Mouse (Mus musculus) ES-E14 (cell line): ENCODE results near the gene Atxn7. TPM values are rescaled to one million over a fixed set of nuclear protein-coding genes. Genes with fewer than 3 reads are reported as not detected.

Experiments used
- DNase-seq: peaks from one replicate; pipeline ENCODE4 v3.0.0-alpha.2; 2013; ENCODE audit warnings: low read depth, low spot score
- H3K27ac ChIP-seq: 2 replicates; pipeline ENCODE4 v1.5.1; 2012; ENCODE audit warnings: low read depth, mild to moderate bottlenecking, low read length, moderate library complexity, mixed read lengths; ENCODE audit not compliant: poor library complexity, insufficient read depth, severe bottlenecking
- H3K36me3 ChIP-seq: 2 replicates; pipeline ENCODE4 v1.6.1; 2012; ENCODE audit warnings: mild to moderate bottlenecking, low read length, moderate library complexity, mixed read lengths; ENCODE audit not compliant: control insufficient read depth, poor library complexity, insufficient read depth, severe bottlenecking
- H3K4me1 ChIP-seq, 2 experiments: fragments of 150-350 bp in 1 of 2; sonication (generic) in 1 of 2; 2 replicates each; pipeline ENCODE4 v1.6.1; 2012; ENCODE audit warnings: low read length in 2 of 2, mild to moderate bottlenecking in 1 of 2, mixed read lengths in 1 of 2; ENCODE audit not compliant: control insufficient read depth in 2 of 2, insufficient read depth in 2 of 2, poor library complexity in 1 of 2
- H3K4me3 ChIP-seq, 2 experiments: fragments of 150-350 bp in 1 of 2; sonication (generic) in 1 of 2; 2 replicates each; pipeline ENCODE4 v1.5.1; 2012; ENCODE audit warnings: low read length in 2 of 2, low read depth in 1 of 2, mild to moderate bottlenecking in 1 of 2, mixed read lengths in 1 of 2; ENCODE audit not compliant: insufficient read depth in 1 of 2, poor library complexity in 1 of 2, severe bottlenecking in 1 of 2
- H3K9ac ChIP-seq: 2 replicates; pipeline ENCODE4 v1.6.1; 2012; ENCODE audit warnings: low read depth, mild to moderate bottlenecking, low read length, mixed read lengths; ENCODE audit not compliant: poor library complexity, insufficient read depth, severe bottlenecking
- H3K9me3 ChIP-seq: fragments of 150-350 bp; sonication (generic); 2 replicates; pipeline ENCODE4 v1.6.1; 2012; ENCODE audit warnings: low read depth, mild to moderate bottlenecking, low read length; ENCODE audit not compliant: control insufficient read depth, insufficient read depth
- CHD2 ChIP-seq: IDR thresholded peaks from 2 replicates; pipeline ENCODE4 v1.6.1; 2014; ENCODE audit warnings: mild to moderate bottlenecking, low read depth, low read length, inconsistent platforms
- HCFC1 ChIP-seq: IDR thresholded peaks from 2 replicates; pipeline ENCODE4 v1.6.1; 2012; ENCODE audit warnings: low read length, inconsistent platforms, borderline replicate concordance; ENCODE audit not compliant: insufficient read depth
- MAFK ChIP-seq: IDR thresholded peaks from 2 replicates; pipeline ENCODE4 v1.6.1; 2014; ENCODE audit warnings: mild to moderate bottlenecking, low read depth, low read length, inconsistent platforms; ENCODE audit not compliant: insufficient read depth
- ZC3H11A ChIP-seq: IDR thresholded peaks from 2 replicates; pipeline ENCODE4 v1.6.1; 2012; ENCODE audit warnings: low read depth, mild to moderate bottlenecking, inconsistent platforms, low read length, borderline replicate concordance
- ZNF384 ChIP-seq: IDR thresholded peaks from 2 replicates; pipeline ENCODE4 v1.6.1; 2012; ENCODE audit warnings: low read depth, low read length, inconsistent platforms
- in situ Hi-C, 2 experiments: fragments of 600-800 bp; cut with MboI; formaldehyde crosslinking; loops; one replicate each; pipeline ENCODE4 v1.15.1; 2025; ENCODE audit warnings: low sequenced_read_pairs in 2 of 2, inconsistent platforms in 1 of 2; ENCODE audit not compliant: unreplicated experiment in 2 of 2
- total RNA-seq: library from RNA; depleted of rRNA; stranded (reverse); fragments of 300-350 nt; gene quantifications from 2 replicates; pipeline ENCODE4 v1.2.3, GENCODE M21; 2012

The Atxn7 gene
- total RNA-seq, 1 experiment, result 2.9 TPM

DNA sequence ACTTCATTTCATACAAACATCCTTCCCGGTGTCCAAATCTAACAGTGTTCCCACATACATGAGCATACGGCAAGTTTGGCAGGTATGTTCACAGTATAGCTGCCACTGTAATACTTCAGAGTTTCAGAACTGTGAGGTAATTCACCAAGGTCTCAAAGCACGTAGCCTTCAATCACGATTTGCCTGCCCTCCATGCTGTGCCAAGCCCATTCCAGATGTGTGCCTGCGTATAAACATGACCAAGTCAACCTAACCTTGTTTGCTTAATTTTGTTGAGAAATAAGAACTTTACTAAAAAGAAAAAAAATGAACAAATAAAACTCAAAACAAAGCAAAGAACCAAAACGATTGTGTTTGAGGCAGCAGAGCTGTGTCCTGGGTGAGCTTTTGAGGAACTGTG is 60.0 kb downstream of the Atxn7 start:
- Histone ChIP-seq H3K36me3 (no peaks in the 10 kb centered on the region), H3K4me3 (no peak overlapping the region), H3K9me3 (no peaks in the 10 kb centered on the region), H3K27ac (no peak overlapping the region), H3K4me1 (no peaks in the 10 kb centered on the region), H3K9ac (no peak overlapping the region)
- in situ Hi-C loops, result no loop called here
- TF ChIP-seq ZNF384 (no peak), HCFC1 (no peak), ZC3H11A (no peak), CHD2 (no peak), MAFK (no peak)
- no peak for DNase-seq

DNA sequence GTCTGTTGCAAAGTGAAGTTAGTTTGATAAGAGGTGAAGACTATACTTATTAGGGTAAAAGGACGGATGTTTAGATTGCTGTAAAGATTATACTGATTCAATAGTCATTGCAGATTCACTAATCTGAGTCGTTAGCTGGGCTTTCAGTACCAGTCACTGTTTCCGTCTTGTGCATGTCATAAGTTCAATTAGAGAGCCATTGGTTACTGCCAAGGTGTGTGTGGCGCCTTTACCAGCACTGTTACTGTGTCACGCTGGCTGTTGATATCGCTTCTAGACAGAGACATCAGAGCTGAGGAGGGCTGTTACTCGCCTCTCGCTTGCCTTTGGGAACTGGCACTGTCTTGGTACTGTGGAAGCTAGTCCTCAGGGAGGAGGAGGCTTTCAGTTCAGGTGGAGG is 64.6 kb downstream of the Atxn7 start:
- DNase-seq, result no peak
- H3K9ac ChIP-seq, result no peak overlapping the region
- no peaks in the 10 kb centered on the region for H3K36me3 ChIP-seq
- no peaks in the 10 kb centered on the region for H3K9me3 ChIP-seq
- TF ChIP-seq ZC3H11A, result no peak
- no peak for TF ChIP-seq ZNF384
- TF ChIP-seq HCFC1, result no peak
- no peak for TF ChIP-seq MAFK
- no peak for TF ChIP-seq CHD2
- in situ Hi-C loops, result no loop called here
- no peak overlapping the region for H3K27ac ChIP-seq
- H3K4me1 ChIP-seq, result no peaks in the 10 kb centered on the region
- no peak overlapping the region for H3K4me3 ChIP-seq

DNA sequence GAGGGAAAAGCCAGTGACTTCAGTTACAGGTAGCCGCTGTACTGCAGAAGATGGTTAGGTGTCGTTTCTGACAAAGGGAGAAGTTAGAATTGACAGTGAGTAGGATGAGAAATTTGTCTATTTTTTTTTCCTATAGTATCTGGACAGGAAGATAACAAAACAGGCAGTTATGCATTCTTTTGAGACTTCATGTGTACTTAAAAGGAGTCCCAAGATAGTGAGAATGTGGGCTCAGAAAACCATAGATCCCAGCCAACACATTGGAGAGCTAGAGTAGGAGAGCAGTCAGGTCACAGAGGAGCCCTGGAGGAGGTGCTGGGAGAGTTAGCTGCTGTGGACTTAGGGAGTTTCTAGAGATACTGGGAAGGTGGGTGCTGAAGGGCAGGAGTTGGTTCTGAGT is 69.4 kb downstream of the Atxn7 start:
- DNase-seq, result no peak
- Histone ChIP-seq H3K27ac (0 out of 2 replicates have a peak overlapping the region, but pooled peaks have one; percentile 31), H3K4me1 (peaks cover 0 to 3% of the 10 kb centered on the region in 2 experiments; a peak in 1 of 4 replicates), H3K36me3 (no peaks in the 10 kb centered on the region), H3K4me3 (no peak overlapping the region), H3K9me3 (no peaks in the 10 kb centered on the region), H3K9ac (no peak overlapping the region)
- TF ChIP-seq HCFC1, result no peak
- no peak for TF ChIP-seq ZNF384
- TF ChIP-seq CHD2, result no peak
- TF ChIP-seq MAFK, result no peak
- no peak for TF ChIP-seq ZC3H11A
- in situ Hi-C loops, result no loop called here

DNA sequence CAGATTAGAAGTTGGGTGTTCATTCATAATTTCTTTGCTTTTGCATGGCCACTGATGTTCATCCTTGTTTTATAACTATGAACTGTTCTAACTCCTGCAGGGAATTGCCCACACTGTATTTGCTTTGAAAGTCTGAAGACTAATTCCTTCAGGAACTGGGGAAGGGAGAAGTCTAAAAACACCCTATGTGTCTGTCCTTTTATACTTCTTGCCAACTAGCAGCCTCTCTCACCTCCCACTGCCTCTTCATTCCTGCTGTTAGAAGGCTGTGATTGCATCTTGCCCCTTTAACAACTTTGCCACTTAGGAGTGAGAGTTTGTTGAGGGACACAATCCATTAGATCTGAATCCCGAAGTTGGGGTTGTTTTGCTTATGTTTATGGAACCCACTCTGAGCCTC is 71.6 kb downstream of the Atxn7 start:
- peaks cover 0 to 3% of the 10 kb centered on the region in 2 experiments; a peak in 2 of 4 replicates for H3K4me1 ChIP-seq
- H3K4me3 ChIP-seq, result no peak overlapping the region
- H3K9ac ChIP-seq, result no peak overlapping the region
- no peak overlapping the region for H3K27ac ChIP-seq
- H3K36me3 ChIP-seq, result no peaks in the 10 kb centered on the region
- TF ChIP-seq CHD2 (no peak), HCFC1 (no peak), MAFK (no peak), ZC3H11A (no peak), ZNF384 (no peak)
- no peaks in the 10 kb centered on the region for H3K9me3 ChIP-seq
- in situ Hi-C loops, result no loop called here
- DNase-seq, result no peak

DNA sequence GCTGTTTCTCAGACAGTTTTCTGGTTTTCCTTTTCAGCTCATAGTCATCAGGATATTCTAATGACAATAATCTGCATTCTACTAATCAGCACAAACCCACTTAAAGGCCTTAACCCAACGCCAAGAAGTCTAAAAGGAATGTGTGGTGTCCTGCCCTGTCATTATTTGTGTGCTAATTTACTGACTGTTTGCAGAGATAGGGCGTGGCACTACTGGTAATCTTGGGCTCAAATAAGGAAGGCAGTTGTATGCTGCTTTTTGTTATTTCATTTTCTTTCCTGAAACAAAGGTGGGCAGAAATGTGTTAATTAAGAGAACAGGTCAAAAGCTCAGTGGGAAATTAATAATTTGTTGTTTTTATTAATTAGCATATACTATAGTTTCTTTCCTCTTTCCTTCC is 75.1 kb downstream of the Atxn7 start:
- H3K4me1 ChIP-seq, result peaks cover 0 to 3% of the 10 kb centered on the region in 2 experiments; a peak in 2 of 4 replicates
- TF ChIP-seq ZNF384, result no peak
- TF ChIP-seq HCFC1, result no peak
- no peak for TF ChIP-seq MAFK
- TF ChIP-seq CHD2, result no peak
- TF ChIP-seq ZC3H11A, result no peak
- DNase-seq, result no peak

More for the DNA sequence above, 75.1 kb downstream of the Atxn7 start:
- H3K9me3 ChIP-seq, result no peaks in the 10 kb centered on the region
- H3K27ac ChIP-seq, result no peak overlapping the region
- H3K4me3 ChIP-seq, result no peak overlapping the region
- H3K36me3 ChIP-seq, result no peaks in the 10 kb centered on the region
- no peak overlapping the region for H3K9ac ChIP-seq
- in situ Hi-C loops, result no loop called here
